Mouse (Mus musculus): ENCODE data around the gene Apold1. TPM values are rescaled to one million over a fixed set of nuclear protein-coding genes. Genes with fewer than 3 reads are reported as not detected.

The Apold1 gene
- total RNA-seq, 1 experiment from 2014 or later, result 18.0 TPM

GRCm38 (mm10) chr6:134972096-134972495 lies 9.4 kb upstream of the Apold1 start:
- DNase-seq, result no peak

DNA sequence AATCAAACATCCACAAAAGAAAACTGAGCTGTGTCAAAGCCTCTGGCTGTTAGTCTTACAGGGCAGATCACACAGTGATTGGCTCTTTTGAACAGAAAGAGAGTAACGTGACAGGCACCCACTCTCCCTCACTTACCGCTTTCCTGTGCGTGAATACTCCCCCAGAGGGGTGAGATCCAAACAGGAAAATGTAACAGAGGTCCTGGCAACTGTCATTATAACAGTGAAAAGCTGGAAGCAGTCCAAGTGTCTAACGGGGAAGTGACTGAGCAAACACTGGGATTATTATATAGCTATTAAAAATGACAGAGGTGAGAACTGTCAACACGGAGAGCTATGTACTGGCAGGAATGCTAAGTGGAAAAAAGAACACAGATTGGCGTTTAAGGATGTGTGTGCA lies 4.9 kb upstream of the Apold1 start:
- no peak for DNase-seq

DNA sequence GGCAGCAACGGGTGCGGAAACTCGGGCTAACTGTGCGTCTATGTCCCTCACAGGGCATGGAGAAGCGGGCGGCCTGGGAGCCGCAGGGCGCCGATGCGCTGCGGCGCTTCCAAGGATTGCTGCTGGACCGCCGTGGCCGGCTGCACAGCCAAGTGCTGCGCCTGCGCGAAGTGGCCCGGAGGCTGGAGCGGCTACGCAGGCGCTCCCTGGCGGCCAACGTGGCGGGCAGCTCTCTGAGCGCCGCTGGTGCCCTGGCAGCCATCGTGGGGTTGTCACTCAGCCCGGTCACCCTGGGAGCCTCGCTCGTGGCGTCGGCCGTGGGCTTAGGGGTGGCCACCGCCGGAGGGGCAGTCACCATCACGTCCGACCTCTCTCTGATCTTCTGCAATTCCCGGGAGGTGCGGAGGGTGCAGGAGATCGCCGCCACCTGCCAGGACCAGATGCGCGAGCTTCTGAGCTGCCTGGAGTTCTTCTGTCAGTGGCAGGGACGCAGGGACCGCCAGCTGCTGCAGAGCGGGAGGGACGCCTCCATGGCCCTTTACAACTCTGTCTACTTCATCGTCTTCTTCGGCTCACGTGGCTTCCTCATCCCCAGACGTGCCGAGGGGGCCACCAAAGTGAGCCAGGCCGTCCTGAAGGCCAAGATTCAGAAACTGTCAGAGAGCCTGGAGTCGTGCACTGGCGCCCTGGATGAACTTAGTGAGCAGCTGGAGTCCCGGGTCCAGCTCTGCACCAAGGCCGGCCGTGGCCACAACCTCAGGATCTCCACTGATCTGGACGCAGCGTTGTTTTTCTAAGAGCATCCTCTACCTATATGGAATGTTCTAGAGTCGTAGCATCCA lies 2.2 kb downstream of the Apold1 start:
- DNase-seq, result peak; percentile 96

GRCm38 (mm10) chr6:134984748-134985147 lies 3.2 kb downstream of the Apold1 start:
- no peak for DNase-seq

GRCm38 (mm10) chr6:134988377-134988776 lies 6.9 kb downstream of the Apold1 start:
- DNase-seq, result no peak

GRCm38 (mm10) chr6:134990674-134991073 lies 9.2 kb downstream of the Apold1 start:
- DNase-seq, result no peak

- no peak for DNase-seq
These were observed 12.6 kb downstream of the Apold1 start for GRCm38 (mm10) chr6:134994031-134994651.

GRCm38 (mm10) chr6:134994985-134995384 lies 13.5 kb downstream of the Apold1 start:
- no peak for DNase-seq

- DNase-seq, result no peak
These were observed 15.4 kb downstream of the Apold1 start for GRCm38 (mm10) chr6:134996918-134997317.

GRCm38 (mm10) chr6:134998076-134998475 lies 16.6 kb downstream of the Apold1 start:
- DNase-seq, result no peak

GRCm38 (mm10) chr6:134998781-134999180 lies 17.3 kb downstream of the Apold1 start:
- no peak for DNase-seq

DNA sequence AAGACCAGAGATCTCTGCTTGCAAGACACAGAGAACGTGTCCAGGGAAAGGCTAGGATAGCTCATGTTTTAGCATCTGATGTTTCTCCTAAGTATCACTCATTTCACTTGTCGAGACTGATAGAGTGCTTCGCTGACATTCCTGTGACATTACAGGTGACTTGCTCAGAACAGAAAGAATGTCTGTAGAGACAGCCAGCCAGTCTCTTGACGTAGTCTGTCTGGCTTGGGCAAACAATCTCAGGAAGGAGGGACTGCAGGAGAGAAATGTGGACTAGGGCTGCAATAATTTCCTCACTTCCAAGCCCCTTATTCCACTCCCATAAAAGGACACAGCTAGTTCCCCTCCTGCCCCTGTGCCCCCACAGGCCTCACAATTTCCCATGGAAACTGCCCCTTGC lies 18.8 kb downstream of the Apold1 start:
- DNase-seq, result no peak

GRCm38 (mm10) chr6:135001991-135002390 lies 20.5 kb downstream of the Apold1 start:
- DNase-seq, result no peak

DNA sequence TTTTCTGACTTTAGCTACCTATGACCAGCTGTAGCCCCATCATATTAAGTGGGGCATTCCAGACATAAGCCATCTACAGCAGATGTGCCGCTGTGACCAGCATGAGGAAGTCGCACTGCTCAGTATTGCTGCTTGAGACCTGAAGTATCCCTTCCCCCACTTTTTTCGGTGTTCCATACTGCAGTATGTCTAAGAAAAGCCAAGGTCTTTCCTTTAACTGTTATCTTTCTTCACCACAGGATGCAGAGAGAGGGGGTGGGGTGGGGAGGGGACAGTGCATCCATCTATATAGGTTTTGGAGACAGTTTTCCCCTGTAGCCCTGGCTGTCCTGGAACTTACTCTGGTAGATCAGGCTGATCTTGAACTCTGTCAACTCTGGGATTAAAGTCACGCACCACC lies 24.9 kb downstream of the Apold1 start:
- no peak for DNase-seq

DNA sequence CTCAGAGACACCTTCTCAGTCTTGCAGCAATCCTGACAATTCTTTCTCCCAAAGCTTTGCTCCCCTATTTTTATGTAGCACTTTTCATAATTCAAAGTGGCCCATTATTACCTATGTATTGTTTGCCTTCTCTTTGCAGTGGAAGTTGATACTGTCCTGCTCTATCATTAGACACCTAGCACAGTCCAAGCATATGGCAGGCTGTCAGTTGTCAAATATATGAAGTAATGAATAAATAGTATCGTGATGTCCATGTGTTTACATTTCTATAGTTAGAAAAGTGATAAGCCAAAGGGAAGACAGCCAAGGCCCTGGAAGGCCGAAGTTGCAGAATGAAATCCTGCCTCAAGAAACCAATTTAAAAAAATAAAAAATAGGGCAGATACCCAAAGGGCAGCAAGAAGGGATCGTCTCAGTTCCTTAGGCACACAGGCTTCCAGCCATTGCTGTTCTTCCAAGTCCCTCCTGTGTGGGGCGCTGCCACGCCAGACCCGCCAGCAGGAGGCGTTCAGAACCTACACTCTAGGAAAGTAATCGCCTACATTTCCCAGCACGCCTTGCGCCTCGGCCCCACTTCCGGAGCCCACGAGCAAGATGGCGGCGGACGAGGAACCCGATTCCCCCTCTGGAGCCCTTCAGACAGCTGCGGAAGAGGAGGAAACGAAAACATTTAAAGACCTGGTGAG lies 29.7 kb downstream of the Apold1 start, which contains the start of gene Ddx47:
Ddx47 (plus strand) TSS at position 565 of the 686 bp plus-strand sequence.
- DNase-seq, result peak; percentile 96

GRCm38 (mm10) chr6:135011734-135012116 lies 30.2 kb downstream of the Apold1 start:
- DNase-seq, result no peak

DNA sequence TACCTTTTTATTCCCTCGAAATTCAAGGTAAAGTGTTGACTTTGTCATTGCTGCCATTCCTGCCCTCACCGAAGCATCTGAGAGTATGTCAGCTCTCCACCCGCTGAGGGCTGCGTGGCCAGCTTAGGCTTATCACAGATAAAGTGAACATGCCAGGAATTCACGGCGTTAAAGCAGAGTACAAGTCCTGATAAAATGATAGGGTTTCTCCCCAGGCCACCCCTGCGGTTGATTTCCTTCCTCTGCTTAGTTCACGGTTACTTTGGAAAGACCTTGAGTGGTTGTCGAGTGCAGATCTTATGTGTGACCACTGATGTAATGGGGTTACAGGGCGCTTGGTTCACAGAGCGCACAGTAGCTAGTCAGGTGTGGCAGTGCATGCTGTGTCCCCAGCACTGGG lies 35.7 kb downstream of the Apold1 start:
- DNase-seq, result no peak

GRCm38 (mm10) chr6:135019564-135019963 lies 38.0 kb downstream of the Apold1 start:
- DNase-seq, result no peak

DNA sequence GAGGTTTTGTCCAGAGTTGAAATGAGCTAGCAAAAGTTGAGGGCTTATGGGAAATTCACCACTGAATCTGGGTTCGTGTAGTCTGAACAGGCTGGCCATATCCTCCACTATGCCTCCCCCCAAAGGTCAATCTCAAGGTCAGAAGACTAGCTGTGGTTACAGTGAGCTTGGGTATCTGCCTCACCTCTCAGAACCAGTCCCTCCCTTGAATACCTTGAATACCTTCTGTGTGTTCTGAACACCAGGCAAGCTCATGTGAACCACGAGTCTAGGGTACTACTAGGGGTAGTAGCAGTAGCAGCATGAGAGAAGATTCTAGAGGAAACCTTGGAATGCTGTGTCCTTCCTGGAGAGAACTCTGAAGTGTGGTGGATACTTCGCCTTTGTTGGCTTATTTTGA lies 40.1 kb downstream of the Apold1 start:
- no peak for DNase-seq

GRCm38 (mm10) chr6:135023379-135023778 lies 41.9 kb downstream of the Apold1 start:
- DNase-seq, result no peak

GRCm38 (mm10) chr6:135024781-135025420 lies 43.4 kb downstream of the Apold1 start:
- DNase-seq, result no peak

GRCm38 (mm10) chr6:135026232-135026631 lies 44.7 kb downstream of the Apold1 start:
- DNase-seq, result peak; percentile 45

DNA sequence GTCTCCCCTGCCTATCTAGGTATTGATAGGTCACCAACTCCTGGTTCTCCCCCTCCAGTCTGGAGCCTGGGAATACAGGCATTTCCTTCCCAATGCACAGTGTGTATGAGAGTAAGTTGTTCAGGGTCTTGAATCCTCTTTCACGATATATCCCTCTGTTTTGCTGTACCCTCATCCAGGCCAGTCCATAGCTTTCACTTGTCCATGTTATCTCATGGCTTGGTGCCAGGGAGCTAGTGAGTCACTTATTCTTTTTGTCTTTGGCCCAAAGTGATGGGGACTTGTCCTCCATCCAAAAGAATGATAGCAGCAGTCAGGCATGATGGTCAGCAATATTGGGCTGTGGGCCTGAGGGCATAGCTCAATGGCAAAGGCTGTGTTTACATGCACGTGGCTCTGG lies 45.2 kb downstream of the Apold1 start:
- peak; percentile 61 for DNase-seq
